14 mouse cellular contexts compared by ENCODE assay signal in genomic region chr6:137540800-137541199, GRCm38 (mm10).
DNase-seq lines count a peak whose midpoint lies in the region; ATAC-seq and TF ChIP-seq lines count a peak whose summit lies in the region.
"Had no signal": no experiment of that assay in that cellular context is flagged by ENCODE, and none has a peak within 500 bp of the region (broad histone marks: within the 10 kb centered on the region; RNA-seq: fewer than 3 reads in every experiment).

No protein-coding gene starts in this region.

- TF ChIP-seq RAD21 in CH12.LX (IDR thresholded peaks at IDR 0.05; ENCODE audit: low read depth, low read length) = no peak

- no peak overlapping the region for H3K4me3 ChIP-seq in CH12.LX (replicated peaks in 1 of 3; ENCODE audit: low read depth in 2 of 3, low read length in 2 of 3, poor library complexity in 1 of 3)
- H3K4me3 ChIP-seq in bone marrow macrophage, adult 2 months (ENCODE audit: insufficient read depth, low read length) = no peak overlapping the region
- no peak overlapping the region for H3K4me3 ChIP-seq in liver, postnatal 0 days (ENCODE audit: low read depth, low read length)
- H3K4me3 ChIP-seq: heart, embryonic 13.5 days; hindbrain, embryonic 13.5 days; limb, embryonic 12.5 days had no signal

- H3K27me3 ChIP-seq in CH12.LX (replicated peaks) = no peaks in the 10 kb centered on the region
- H3K27me3 ChIP-seq in liver, postnatal 0 days (ENCODE audit: insufficient read depth, low read length) = no peaks in the 10 kb centered on the region
- H3K27me3 ChIP-seq: heart, embryonic 13.5 days; hindbrain, embryonic 13.5 days; limb, embryonic 12.5 days; Patski had no signal

- TF ChIP-seq CTCF in CH12.LX (conservative IDR thresholded peaks at IDR 0.05 in 1 of 2, IDR thresholded peaks at IDR 0.05 in 1 of 2; ENCODE audit: low read depth in 2 of 2, low read length in 2 of 2) = no peak
- no peak for TF ChIP-seq CTCF in bone marrow macrophage, adult 2 months (IDR thresholded peaks at IDR 0.05; ENCODE audit: low read depth, low read length)
- TF ChIP-seq CTCF in liver, postnatal 0 days (IDR thresholded peaks at IDR 0.05; ENCODE audit: low read depth) = no peak

- ATAC-seq in liver, postnatal 0 days = no peak
- ATAC-seq: Patski had no signal

- H3K36me3 ChIP-seq in CH12.LX (replicated peaks in 1 of 2; ENCODE audit: control insufficient read depth in 1 of 2, insufficient read depth in 1 of 2, low read length in 1 of 2) = peaks cover 0 to 3% of the 10 kb centered on the region in 2 experiments
- no peaks in the 10 kb centered on the region for H3K36me3 ChIP-seq in liver, postnatal 0 days (replicated peaks; ENCODE audit: insufficient read depth, low read length)
- H3K36me3 ChIP-seq: limb, embryonic 12.5 days had no signal

- no peak overlapping the region for H3K9ac ChIP-seq in CH12.LX (ENCODE audit: insufficient read depth, low read depth)
- H3K9ac ChIP-seq in liver, postnatal 0 days (replicated peaks) = no peak overlapping the region
- H3K9ac ChIP-seq: heart, embryonic 13.5 days; hindbrain, embryonic 13.5 days; limb, embryonic 12.5 days had no signal

- dilution Hi-C loops in CH12.LX (cut with MboI; ENCODE audit: extremely low pct_ligation_motif_present, extremely low pct_unique_long_range_greater_than_20kb, low sequenced_read_pairs) = no loop called here

- WGBS in liver, postnatal 0 days (ENCODE audit: insufficient replicate concordance) = 43% methylated on average over 5 of the region's 5 CpGs

- peaks cover 10% of the 10 kb centered on the region for H3K9me3 ChIP-seq in CH12.LX (replicated peaks; ENCODE audit: low read length)
- no peaks in the 10 kb centered on the region for H3K9me3 ChIP-seq in liver, postnatal 0 days (ENCODE audit: low read length)
- H3K9me3 ChIP-seq: hindbrain, embryonic 13.5 days had no signal

- H3K79me2 ChIP-seq in CH12.LX (replicated peaks; ENCODE audit: control insufficient read depth, extremely low read depth, insufficient read depth, poor library complexity, severe bottlenecking) = no peaks in the 10 kb centered on the region

- peaks cover 14 to 50% of the 10 kb centered on the region in 2 experiments for H3K4me1 ChIP-seq in CH12.LX (ENCODE audit: control insufficient read depth in 1 of 2, insufficient read depth in 2 of 2)
- peaks cover 20% of the 10 kb centered on the region for H3K4me1 ChIP-seq in bone marrow macrophage, adult 2 months (ENCODE audit: control insufficient read depth, insufficient read depth, low read length)
- H3K4me1 ChIP-seq in liver, postnatal 0 days (ENCODE audit: insufficient read depth) = peaks cover 8% of the 10 kb centered on the region

- TF ChIP-seq POLR2A in CH12.LX (IDR thresholded peaks at IDR 0.05; ENCODE audit: low read depth, low read length) = no peak
- no peak for TF ChIP-seq POLR2A in bone marrow macrophage, adult 2 months (IDR thresholded peaks at IDR 0.05; ENCODE audit: borderline replicate concordance, low read depth, low read length)

- no peak for TF ChIP-seq EP300 in CH12.LX (IDR thresholded peaks at IDR 0.05; ENCODE audit: low read length)
- no peak for TF ChIP-seq EP300 in liver, postnatal 0 days (IDR thresholded peaks at IDR 0.05; ENCODE audit: low read depth)

- in situ Hi-C loops in CH12.LX (cut with MboI; ENCODE audit: low pct_ligation_motif_present, low pct_unique_long_range_greater_than_20kb, low sequenced_read_pairs) = no loop called here

- DNase-seq in CH12.LX (ENCODE audit: extremely low read depth) = no peak
- no peak for DNase-seq in liver, postnatal 0 days
- peak; percentile 83 for DNase-seq in lung, postnatal 36 days
- DNase-seq in kidney, adult 8-10 months = no peak
- no peak for DNase-seq in layer of hippocampus, postnatal 36 days
- no peak for DNase-seq in right cerebral cortex, postnatal 36 days (ENCODE audit: low spot score in 2 of 2)
- no peak for DNase-seq in thymus, adult 18-20 months
- DNase-seq: cerebellum, adult 9-10 months; kidney, adult 2 months had no signal

- H3K4me2 ChIP-seq in CH12.LX (ENCODE audit: insufficient read depth, low read depth, poor library complexity, severe bottlenecking) = peak overlapping the region; percentile 23; the same call in 1 of the 2 replicates
- H3K4me2 ChIP-seq in liver, postnatal 0 days (ENCODE audit: low read depth, low read length) = peak overlapping the region; percentile 23; the same call in 1 of the 2 replicates
- H3K4me2 ChIP-seq: heart, embryonic 13.5 days; hindbrain, embryonic 13.5 days; limb, embryonic 12.5 days had no signal

- no peak overlapping the region for H3K27ac ChIP-seq in CH12.LX (ENCODE audit: insufficient read depth, low read depth)
- H3K27ac ChIP-seq in bone marrow macrophage, adult 2 months (ENCODE audit: insufficient read depth, low read depth, low read length) = peak overlapping the region; percentile 36
- no peak overlapping the region for H3K27ac ChIP-seq in liver, postnatal 0 days (ENCODE audit: low read depth)
- H3K27ac ChIP-seq: heart, embryonic 13.5 days; hindbrain, embryonic 13.5 days; limb, embryonic 12.5 days had no signal

TF ChIP-seq in CH12.LX, 34 proteins besides CTCF, POLR2A, EP300 and RAD21:
- TF ChIP-seq MAFK (IDR thresholded peaks at IDR 0.05; ENCODE audit: insufficient replicate concordance, low read length) (0 out of 2 replicates have a peak, but pooled peaks have one; percentile 6), TCF12 (IDR thresholded peaks at IDR 0.05; ENCODE audit: low read depth, low read length) (no peak)
